In the genomic region with DNA sequence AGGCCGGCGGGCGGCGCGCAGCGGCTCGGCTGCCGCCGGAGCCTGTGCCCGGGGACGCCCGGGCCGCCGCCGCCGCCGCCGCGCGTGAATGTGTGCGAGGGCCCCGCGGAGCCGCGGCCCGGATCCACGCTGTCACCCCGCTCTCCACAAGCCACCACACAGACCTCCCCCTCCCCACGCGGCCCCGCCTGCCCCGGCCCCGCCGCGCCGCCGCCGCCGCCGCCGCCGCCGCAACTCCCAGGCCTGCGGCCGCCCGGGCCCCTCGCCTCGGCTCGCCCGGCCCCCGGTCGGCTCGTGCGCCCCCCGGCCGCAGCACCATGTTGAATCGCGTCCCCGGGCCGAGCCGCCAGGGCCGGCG, we compare ENCODE assay signal across 8 mouse cellular contexts. TPM values are rescaled to one million over a fixed set of nuclear protein-coding genes. Genes with fewer than 3 reads are reported as not detected.
DNase-seq lines count a peak whose midpoint lies in the region; ATAC-seq and TF ChIP-seq lines count a peak whose summit lies in the region.

No protein-coding gene starts in this region.

- no peaks in the 10 kb centered on the region for H3K9me3 ChIP-seq in erythroblast, embryonic 14.5 days (ENCODE audit: control insufficient read depth, low read length)
- no peaks in the 10 kb centered on the region for H3K9me3 ChIP-seq in limb, embryonic 11.5 days (ENCODE audit: control insufficient read depth, low read length)
- H3K9me3 ChIP-seq in stomach, embryonic 14.5 days (ENCODE audit: control insufficient read depth, low read depth, low read length) = no peaks in the 10 kb centered on the region

- peaks cover 24% of the 10 kb centered on the region for H3K36me3 ChIP-seq in erythroblast, embryonic 14.5 days (ENCODE audit: control insufficient read depth)
- no peaks in the 10 kb centered on the region for H3K36me3 ChIP-seq in spleen, adult 2 months (ENCODE audit: control insufficient read depth, insufficient read depth, low read length)
- H3K36me3 ChIP-seq in limb, embryonic 11.5 days (ENCODE audit: control insufficient read depth, insufficient read depth, low read length) = no peaks in the 10 kb centered on the region
- H3K36me3 ChIP-seq in stomach, embryonic 14.5 days (ENCODE audit: control insufficient read depth, insufficient read depth, low read length) = no peaks in the 10 kb centered on the region

- H3K27ac ChIP-seq in spleen, adult 2 months (ENCODE audit: insufficient read depth, low read length) = peak overlapping the region; percentile 100
- peak overlapping the region; percentile 100 for H3K27ac ChIP-seq in limb, embryonic 11.5 days (replicated peaks; ENCODE audit: low read depth, low read length)
- peak overlapping the region; percentile 100 for H3K27ac ChIP-seq in stomach, embryonic 14.5 days (ENCODE audit: low read length)

- TF ChIP-seq CTCF in spleen, adult 2 months (IDR thresholded peaks at IDR 0.05; ENCODE audit: extremely low read depth, insufficient read depth, insufficient read length, insufficient replicate concordance) = no peak

- DNase-seq in spleen, adult 2 months (ENCODE audit: low read depth in 1 of 2, low spot score in 2 of 2) = no peak
- DNase-seq in spleen, postnatal 4 days (ENCODE audit: low spot score in 2 of 2) = no peak
- no peak for DNase-seq in limb, embryonic 11.5 days (ENCODE audit: low spot score)
- DNase-seq in gastrocnemius, adult 8-10 months (ENCODE audit: low spot score in 2 of 2) = no peak
- DNase-seq in kidney, postnatal 10 days = no peak

- TF ChIP-seq POLR2A in spleen, adult 2 months (IDR thresholded peaks at IDR 0.05; ENCODE audit: low read depth, low read length) = no peak

- H3K4me2 ChIP-seq in limb, embryonic 11.5 days (ENCODE audit: low read depth, severe bottlenecking) = peak overlapping the region; percentile 66
- H3K4me2 ChIP-seq in stomach, embryonic 14.5 days (replicated peaks; ENCODE audit: low read depth, low read length) = peak overlapping the region; percentile 88; the same call in 1 of the 2 replicates

- 8% methylated on average over 48 of the region's 63 CpGs for WGBS in spleen, adult 2 months
- whole genome bisulfite sequencing in limb, embryonic 11.5 days = 0% methylated on average over 2 of the region's 63 CpGs
- WGBS in stomach, embryonic 14.5 days = under 1% methylated on average over 43 of the region's 63 CpGs

- H3K27me3 ChIP-seq in erythroblast, embryonic 14.5 days (ENCODE audit: control insufficient read depth) = no peaks in the 10 kb centered on the region
- H3K27me3 ChIP-seq in spleen, adult 2 months (ENCODE audit: control insufficient read depth, insufficient read depth, low read length) = no peaks in the 10 kb centered on the region
- no peaks in the 10 kb centered on the region for H3K27me3 ChIP-seq in limb, embryonic 11.5 days (ENCODE audit: control insufficient read depth, insufficient read depth, low read length)
- no peaks in the 10 kb centered on the region for H3K27me3 ChIP-seq in stomach, embryonic 14.5 days (ENCODE audit: control insufficient read depth, insufficient read depth, low read length)

- H3K4me1 ChIP-seq in erythroblast, embryonic 14.5 days (ENCODE audit: control insufficient read depth) = peaks cover 50% of the 10 kb centered on the region
- no peaks in the 10 kb centered on the region; the same call in none of the 2 replicates for H3K4me1 ChIP-seq in spleen, adult 2 months (ENCODE audit: control insufficient read depth, insufficient read depth, insufficient read length)
- peaks cover 7% of the 10 kb centered on the region; the same call in 1 of the 2 replicates for H3K4me1 ChIP-seq in limb, embryonic 11.5 days (ENCODE audit: control insufficient read depth, insufficient read depth, low read length)
- peaks cover 19% of the 10 kb centered on the region for H3K4me1 ChIP-seq in stomach, embryonic 14.5 days (ENCODE audit: control insufficient read depth, insufficient read depth, low read length)

- H3K9ac ChIP-seq in limb, embryonic 11.5 days (ENCODE audit: low read length) = peak overlapping the region; percentile 100
- peak overlapping the region; percentile 100 for H3K9ac ChIP-seq in stomach, embryonic 14.5 days (replicated peaks; ENCODE audit: low read depth, low read length)

- no peak for ATAC-seq in erythroblast, adult 5-6 weeks (replicated peaks; ENCODE audit: low FRiP score, poor library complexity, severe bottlenecking)
- ATAC-seq in limb, embryonic 11.5 days (ENCODE audit: insufficient number of reproducible peaks, low FRiP score, low TSS enrichment, low read depth) = peak; percentile 5
- ATAC-seq in stomach, embryonic 14.5 days (ENCODE audit: insufficient number of reproducible peaks, insufficient read depth, low FRiP score, low read depth) = peak; percentile 39

- peak overlapping the region; percentile 88 for H3K4me3 ChIP-seq in erythroblast, embryonic 14.5 days (replicated peaks)
- H3K4me3 ChIP-seq in spleen, adult 2 months (ENCODE audit: extremely low read depth, insufficient read depth, insufficient read length) = peak overlapping the region; percentile 98
- H3K4me3 ChIP-seq in limb, embryonic 11.5 days (ENCODE audit: low read depth, low read length) = peak overlapping the region; percentile 96
- peak overlapping the region; percentile 90 for H3K4me3 ChIP-seq in stomach, embryonic 14.5 days (ENCODE audit: low read depth, low read length)

RNA-seq across cellular contexts. Expression of a gene that starts 0.4 kb away (rescaled TPM):
- polyA plus RNA-seq in erythroblast, embryonic 14.5 days (2012) = 0.56 and 0.61 TPM in 2 replicates
- 35.9 and 39.0 TPM in 2 replicates for total RNA-seq in erythroblast, adult 5-6 weeks (2015; ENCODE audit: low replicate concordance)
- 32.6 and 35.7 TPM in 2 replicates for total RNA-seq in erythroblast, adult 5-6 weeks (2017; ENCODE audit: low replicate concordance)
- polyA plus RNA-seq in spleen, adult 2 months (2012; rRNA removed) = 12.1 and 14.1 TPM in 2 replicates
- polyA plus RNA-seq in limb, embryonic 11.5 days (2014; fragmentation: Nextera tagmentation; extraction: Ambion mirVana) = 41.9 and 45.0 TPM in 2 replicates
- polyA plus RNA-seq in stomach, embryonic 14.5 days (2014; fragmentation: Nextera tagmentation; extraction: Ambion mirVana) = 29.6 and 31.2 TPM in 2 replicates
- 10 to 100 TPM; 10.2 to 12.0 (median 11.2) TPM for total RNA-seq in gastrocnemius, adult 8-10 months (2022)
